Mouse (Mus musculus): ENCODE measurements around the gene Cep19.

GRCm38 (mm10) chr16:32113541-32114218 is 14.1 kb downstream of the Cep19 start:
- TF ChIP-seq CTCF (IDR thresholded peaks at IDR 0.05; ENCODE audit: low read depth, low read length) (no peak), POLR2A (IDR thresholded peaks at IDR 0.05; ENCODE audit: insufficient read depth, low read length) (no peak)
